Mouse (Mus musculus) layer of hippocampus, adult 8-10 months (tissue): Measurements from ENCODE around the gene Cdk2ap2. TPM values are rescaled to one million over a fixed set of nuclear protein-coding genes. Genes with fewer than 3 reads are reported as not detected.
"Not testable (repeated sequence)": the region's sequence is repeated elsewhere in the genome, so short reads cannot be mapped to it uniquely, and the experiment has no call there.

Experiments
- DNase-seq, 2 experiments: peaks; one replicate each; pipeline ENCODE4 v3.0.0; 2022; ENCODE audit warnings: low spot score in 2 of 2
- total RNA-seq, 4 experiments: library from RNA; stranded (reverse); gene quantifications; 2 replicates each; pipeline ENCODE4 v1.2.4; 2022

Cdk2ap2 gene
- total RNA-seq, 4 experiments from 2014 or later: 27.6 to 38.9 (median 31.5) TPM

GRCm38 (mm10) chr19:4115144-4115543 is 18.2 kb downstream of the Cdk2ap2 start:
- DNase-seq: no peak

DNA sequence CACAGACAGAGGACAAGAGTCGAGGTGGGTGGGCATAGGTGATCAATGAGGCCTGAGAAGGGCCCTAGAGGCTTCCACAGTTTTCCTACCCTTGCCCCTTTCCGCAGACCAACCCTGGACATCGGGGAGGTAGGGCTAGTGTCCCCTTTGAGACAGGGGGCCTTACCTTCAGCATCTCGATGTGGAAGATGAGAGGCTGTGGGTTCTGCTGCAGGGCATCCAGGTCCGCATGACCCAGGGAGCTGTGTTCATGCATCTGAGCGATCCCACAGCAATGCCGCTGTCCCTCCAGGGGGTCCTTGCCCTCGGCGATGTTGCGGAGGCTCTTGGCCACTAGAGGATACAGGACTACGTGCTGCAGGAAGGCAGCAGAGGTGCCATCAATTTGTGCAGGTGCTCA is 18.8 kb downstream of the Cdk2ap2 start:
- no peak for DNase-seq

DNA sequence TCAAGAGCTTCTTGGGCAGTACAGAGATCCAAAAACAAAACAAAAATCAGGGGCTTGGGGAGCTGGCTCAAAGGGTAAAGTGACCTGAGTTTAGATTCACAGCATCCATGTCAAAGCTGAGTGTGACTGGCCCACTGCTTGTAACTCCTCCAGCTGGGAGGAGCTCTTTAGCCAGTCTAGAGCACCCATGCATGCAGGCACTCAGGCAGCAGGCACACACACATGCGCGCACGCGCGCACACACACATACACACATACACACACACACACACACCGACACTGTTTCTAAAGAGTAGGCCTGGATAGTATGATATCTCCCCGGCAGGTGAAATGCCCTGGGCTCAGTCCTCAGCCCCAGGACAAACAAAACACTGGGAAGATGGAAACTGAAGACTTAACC is 20.0 kb downstream of the Cdk2ap2 start:
- DNase-seq: no peak

- no peak for DNase-seq
Measured at GRCm38 (mm10) chr19:4118350-4118749, 21.4 kb downstream of the Cdk2ap2 start.

- no peak for DNase-seq
Measured at GRCm38 (mm10) chr19:4119716-4120487, 22.9 kb downstream of the Cdk2ap2 start.

- no peak for DNase-seq
Measured at GRCm38 (mm10) chr19:4120496-4120895, 23.5 kb downstream of the Cdk2ap2 start.

GRCm38 (mm10) chr19:4121097-4121805 is 24.3 kb downstream of the Cdk2ap2 start:
- peak; percentile 98 for DNase-seq

DNA sequence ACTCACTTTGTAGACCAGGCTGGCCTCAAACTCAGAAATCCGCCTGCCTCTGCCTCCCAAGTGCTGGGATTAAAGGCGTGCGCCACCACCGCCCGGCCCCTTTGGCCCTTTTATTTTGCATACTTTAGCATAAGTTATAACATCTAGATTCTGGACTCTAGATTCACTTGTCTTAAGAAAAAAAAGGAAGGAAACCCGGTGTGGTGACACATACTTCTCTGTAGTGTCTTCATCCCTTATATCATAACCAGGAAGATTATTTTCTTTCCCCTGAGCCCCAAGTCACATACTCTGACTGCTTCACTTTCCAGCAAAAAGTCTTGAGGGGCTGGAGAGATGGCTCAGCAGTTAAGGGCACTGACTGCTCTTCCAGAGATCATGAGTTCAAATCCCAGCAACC is 24.9 kb downstream of the Cdk2ap2 start:
- not testable (repeated sequence) for DNase-seq

DNA sequence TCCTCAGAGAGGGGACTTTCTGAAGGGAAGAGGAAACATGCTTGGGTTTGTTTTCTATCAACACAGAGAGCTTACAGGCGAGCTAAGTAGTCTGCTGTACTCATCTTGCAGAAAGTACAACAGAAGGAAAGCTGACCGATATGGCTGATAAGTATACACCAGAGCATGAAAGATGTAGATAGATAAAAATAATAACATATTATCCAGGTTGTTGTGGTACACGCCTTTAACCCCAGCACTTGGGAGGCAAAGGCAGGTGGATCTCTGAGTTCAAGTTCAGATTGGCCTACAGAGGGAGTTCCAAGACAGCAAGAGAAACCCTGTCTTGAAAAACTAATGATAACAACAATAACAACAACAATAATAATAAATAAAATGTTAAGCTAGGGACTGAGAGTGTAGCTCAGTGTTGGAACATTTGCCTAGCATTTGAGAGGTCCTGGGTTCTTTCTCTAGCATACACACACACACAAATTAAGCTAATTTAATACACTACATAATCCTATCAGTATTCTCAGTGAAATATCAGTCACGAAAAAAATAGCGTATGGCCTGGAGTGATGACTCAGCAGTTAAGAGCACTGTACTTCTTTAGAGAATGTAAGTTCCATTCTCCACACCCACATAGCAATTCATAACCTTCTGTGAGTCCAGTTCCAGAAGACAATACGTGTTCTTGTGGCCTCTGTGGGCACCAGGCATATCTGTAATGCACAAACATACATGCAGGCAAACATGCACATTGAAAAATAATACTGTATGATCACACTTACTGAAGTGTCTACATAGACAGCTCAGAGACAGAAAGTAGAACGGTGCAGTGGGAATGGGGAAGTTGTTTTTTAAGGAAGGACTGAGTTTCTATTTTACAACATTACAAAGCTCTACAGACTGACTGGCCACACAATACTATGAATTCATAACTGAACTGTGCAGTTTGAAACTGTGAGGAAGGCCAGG is 25.7 kb downstream of the Cdk2ap2 start:
- no peak for DNase-seq

GRCm38 (mm10) chr19:4124432-4124831 is 27.4 kb downstream of the Cdk2ap2 start:
- no peak for DNase-seq

- DNase-seq: not testable (repeated sequence)
Measured at GRCm38 (mm10) chr19:4125268-4125667, 28.3 kb downstream of the Cdk2ap2 start.

DNA sequence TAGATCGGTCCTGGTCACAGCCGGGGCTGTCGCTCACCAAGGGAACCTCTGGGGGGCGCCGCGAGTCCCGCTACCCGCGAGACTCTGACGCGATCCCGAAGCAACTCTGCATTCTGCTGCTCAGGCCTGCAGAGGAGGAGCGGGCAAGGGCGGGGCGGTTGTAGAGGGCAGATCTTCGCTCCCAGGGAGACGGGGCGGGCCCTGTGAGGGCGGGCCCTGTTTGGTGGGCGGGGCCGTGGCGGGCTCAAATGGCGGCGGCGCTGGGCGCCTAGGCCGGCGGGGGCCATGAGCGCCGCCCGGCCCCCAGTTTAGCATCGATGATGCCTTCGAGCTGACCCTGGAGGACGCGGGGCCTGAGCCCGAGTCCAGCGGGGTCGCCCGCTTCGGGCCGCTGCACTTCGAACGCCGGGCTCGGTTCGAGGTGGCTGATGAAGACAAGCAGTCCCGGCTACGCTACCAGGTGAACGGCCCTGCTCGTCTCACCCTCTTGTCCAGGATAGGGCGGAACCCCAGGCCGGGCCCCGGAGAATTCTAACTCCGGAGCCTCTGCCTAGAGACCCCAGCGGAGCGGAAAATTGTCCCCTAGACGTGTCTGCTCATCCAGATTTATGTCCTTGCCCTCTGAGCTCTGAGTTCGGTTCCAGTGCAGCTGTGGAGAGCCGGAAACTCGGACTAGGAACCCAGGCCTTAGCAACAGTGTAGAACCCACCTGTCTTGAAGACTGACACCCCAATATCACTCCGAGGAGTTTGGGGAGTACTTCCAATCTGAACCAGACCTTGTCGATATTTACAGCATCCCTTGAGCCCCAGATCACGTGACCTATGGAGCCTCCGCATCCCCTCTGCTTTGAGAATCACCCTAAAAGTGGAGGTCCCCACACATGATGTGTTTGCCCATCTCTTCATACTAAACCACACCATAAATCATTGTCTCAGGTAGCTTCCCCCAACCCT is 29.0 kb downstream of the Cdk2ap2 start, which contains the start of gene Aip:
TSS of gene Aip (minus strand) at position 118 of the 956 bp plus-strand sequence.
- DNase-seq: peak; percentile 97 to 98

DNA sequence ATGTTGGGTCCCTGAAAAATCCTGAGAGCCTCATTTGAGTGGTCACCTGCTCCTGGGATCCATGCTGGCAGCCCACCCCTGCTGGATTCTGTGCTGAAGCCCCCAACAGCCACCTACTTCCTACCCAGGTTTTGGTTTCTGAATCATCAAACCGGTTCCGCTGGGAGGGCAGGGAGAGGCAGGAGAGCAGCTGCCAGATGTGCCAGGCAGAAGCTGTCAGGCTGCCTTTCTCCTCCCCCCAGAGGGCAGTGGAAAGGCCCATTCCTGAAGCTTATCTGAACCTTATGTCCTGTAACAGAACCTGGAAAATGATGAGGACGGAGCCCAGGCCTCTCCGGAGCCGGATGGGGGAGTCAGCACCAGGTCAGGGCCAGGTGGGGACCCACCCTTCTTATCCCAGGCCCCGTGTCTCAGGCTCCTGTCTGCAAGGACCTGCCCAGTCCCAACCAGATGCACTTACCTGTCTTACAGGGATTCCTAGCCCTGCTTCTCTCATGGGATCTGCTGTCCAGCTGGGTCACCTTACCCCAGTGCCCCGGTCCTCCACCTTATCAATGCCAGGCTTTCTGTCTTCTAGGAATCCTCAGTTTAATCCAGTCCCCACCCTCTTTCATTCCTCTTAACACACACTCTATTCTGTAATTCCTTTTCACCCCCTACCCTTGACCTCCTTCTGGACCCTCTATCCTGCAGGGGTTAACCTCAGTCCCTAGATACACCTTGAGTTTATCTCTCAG is 29.9 kb downstream of the Cdk2ap2 start:
- DNase-seq: no peak

- no peak for DNase-seq
Measured at GRCm38 (mm10) chr19:4129462-4129861, 32.5 kb downstream of the Cdk2ap2 start.

- no peak for DNase-seq
Measured at GRCm38 (mm10) chr19:4130106-4130505, 33.1 kb downstream of the Cdk2ap2 start.

- DNase-seq: no peak
Measured at GRCm38 (mm10) chr19:4131075-4131474, 34.1 kb downstream of the Cdk2ap2 start.

- DNase-seq: no peak
Measured at GRCm38 (mm10) chr19:4131768-4132167, 34.8 kb downstream of the Cdk2ap2 start.

GRCm38 (mm10) chr19:4134354-4134753 is 37.4 kb downstream of the Cdk2ap2 start:
- no peak for DNase-seq

DNA sequence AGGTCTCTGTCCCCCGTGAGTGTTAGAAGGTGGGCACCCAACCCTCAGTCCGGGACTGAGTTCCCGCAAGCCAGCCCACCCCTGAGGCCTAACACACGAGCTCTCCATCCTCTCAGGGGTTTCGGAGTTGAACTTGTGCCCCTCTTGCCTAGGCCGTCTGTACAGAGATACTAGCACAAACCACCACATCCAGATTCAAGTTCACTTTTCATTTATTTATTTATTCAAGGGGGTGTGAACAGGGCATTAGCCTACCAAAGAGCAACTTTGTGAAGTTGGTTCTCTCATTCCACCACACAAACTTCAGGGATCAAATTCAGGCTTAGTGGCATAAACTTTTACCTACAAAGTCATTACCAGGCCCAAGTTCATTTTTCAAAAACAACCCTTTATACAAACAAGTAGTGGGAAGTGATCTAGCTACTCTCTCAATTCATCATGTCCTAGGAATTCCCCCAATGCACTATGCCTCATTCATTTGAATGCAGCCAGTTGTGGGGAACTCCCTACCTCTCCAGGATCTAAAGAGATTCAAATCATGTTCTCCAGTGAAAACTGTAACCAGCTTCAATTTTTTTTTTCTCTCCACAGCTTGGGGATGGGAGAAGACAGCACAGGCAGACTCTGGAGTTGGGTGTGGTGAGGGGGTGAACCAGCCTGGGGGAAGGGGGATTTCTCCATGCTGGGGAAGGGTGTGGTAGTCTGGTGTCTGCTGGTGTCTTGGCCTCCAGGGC is 38.4 kb downstream of the Cdk2ap2 start:
- not testable (repeated sequence) for DNase-seq
